Mouse (Mus musculus) granulocyte monocyte progenitor cell, adult 5-6 weeks (primary cell): ENCODE data around the gene Gm8082. TPM values are rescaled to one million over a fixed set of nuclear protein-coding genes. Genes with fewer than 3 reads are reported as not detected.
"Not testable (repeated sequence)": the region's sequence is repeated elsewhere in the genome, so short reads cannot be mapped to it uniquely, and the experiment has no call there.

Source experiments
- ATAC-seq: replicated peaks from 2 replicates; pipeline ENCODE4 v1.8.0; 2016; ENCODE audit warnings: mild to moderate bottlenecking, moderate TSS enrichment, inconsistent platforms; ENCODE audit not compliant: poor library complexity, severe bottlenecking
- total RNA-seq, 2 experiments: library from RNA; stranded (forward) in 1 of 2; stranded (reverse) in 1 of 2; fragments of 200-712, 200-1000 nt in 1 of 2; fragments of >200 nt in 1 of 2; fragmentation: Nextera tagmentation in 1 of 2; gene quantifications; 2 replicates each; pipeline ENCODE4 v1.2.3; 2014 to 2017

Gene Gm8082
- total RNA-seq (2014; fragmentation: Nextera tagmentation) (not detected in 2 replicates), total RNA-seq (2017) (not detected in 2 replicates)

GRCm38 (mm10) chr14:42993524-42993923 is at the start of gene Gm8082:
Gene Gm8082 (minus strand): TSS chr14:42993624.
- not testable (repeated sequence) for ATAC-seq

DNA sequence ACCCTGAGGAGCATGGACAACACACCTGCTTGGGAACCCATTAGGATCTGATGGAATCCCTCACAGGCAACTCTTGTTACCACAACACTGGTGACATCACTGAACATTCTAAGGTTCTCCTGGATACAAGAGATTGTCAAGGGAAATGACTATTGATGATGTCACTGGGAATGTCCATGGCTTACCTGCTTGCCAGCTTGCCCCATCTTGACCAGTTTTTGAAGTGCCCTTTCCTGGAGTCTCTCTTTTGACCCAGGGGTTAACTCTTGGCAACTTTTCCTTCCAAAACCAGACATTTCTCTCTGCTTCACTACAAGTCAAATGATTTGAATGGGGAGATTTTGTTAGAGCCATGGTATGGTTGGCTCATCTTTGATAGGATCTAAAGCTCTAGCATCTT is 22.1 kb upstream of the Gm8082 start, which contains the start of gene Gm10376:
Gene Gm10376, minus strand, starts transcription at position 101 of the 400 bp plus-strand sequence.
- not testable (repeated sequence) for ATAC-seq

Other genes with a start within 250 kb of the Gm8082 start
- gene Gm3015, start 224.8 kb downstream of the Gm8082 start, total RNA-seq (2014; fragmentation: Nextera tagmentation): not detected in 2 replicates
- not detected in 2 replicates for gene Gm3015, start 224.8 kb downstream of the Gm8082 start, total RNA-seq (2017)
- not detected in 2 replicates for gene Gm10377, start 195.6 kb downstream of the Gm8082 start, total RNA-seq (2014; fragmentation: Nextera tagmentation)
- not detected in 2 replicates for gene Gm10377, start 195.6 kb downstream of the Gm8082 start, total RNA-seq (2017)
- gene Gm21977, start 140.1 kb downstream of the Gm8082 start, total RNA-seq (2014; fragmentation: Nextera tagmentation): not detected in 2 replicates
- gene Gm21977, start 140.1 kb downstream of the Gm8082 start, total RNA-seq (2017): not detected in 2 replicates
- gene Gm10376, start 22.0 kb upstream of the Gm8082 start, total RNA-seq (2014; fragmentation: Nextera tagmentation): not detected in 2 replicates
- gene Gm10376, start 22.0 kb upstream of the Gm8082 start, total RNA-seq (2017): not detected in 2 replicates
- not detected in 2 replicates for gene Gm8094, start 83.0 kb upstream of the Gm8082 start, total RNA-seq (2014; fragmentation: Nextera tagmentation)
- not detected in 2 replicates for gene Gm8094, start 83.0 kb upstream of the Gm8082 start, total RNA-seq (2017)
- gene Gm8104, start 107.0 kb upstream of the Gm8082 start, total RNA-seq (2014; fragmentation: Nextera tagmentation): not detected in 2 replicates
- gene Gm8104, start 107.0 kb upstream of the Gm8082 start, total RNA-seq (2017): not detected in 2 replicates
- not detected in 2 replicates for gene Gm7233, start 186.2 kb upstream of the Gm8082 start, total RNA-seq (2014; fragmentation: Nextera tagmentation)
- gene Gm7233, start 186.2 kb upstream of the Gm8082 start, total RNA-seq (2017): not detected in 2 replicates
- not detected in 2 replicates for gene Gm8122, start 241.7 kb upstream of the Gm8082 start, total RNA-seq (2014; fragmentation: Nextera tagmentation)
- not detected in 2 replicates for gene Gm8122, start 241.7 kb upstream of the Gm8082 start, total RNA-seq (2017)